Mouse (Mus musculus) yolk sac, embryonic 10.5 days (tissue): ENCODE results near the gene Tenm4.
A peak's percentile ranks its signal among the peaks of the same experiment; 100 is the strongest.

Experiments
- DNase-seq: peaks from one replicate; pipeline ENCODE4 v3.0.0-alpha.2; 2017; ENCODE audit warnings: low spot score

Gene Tenm4

DNA sequence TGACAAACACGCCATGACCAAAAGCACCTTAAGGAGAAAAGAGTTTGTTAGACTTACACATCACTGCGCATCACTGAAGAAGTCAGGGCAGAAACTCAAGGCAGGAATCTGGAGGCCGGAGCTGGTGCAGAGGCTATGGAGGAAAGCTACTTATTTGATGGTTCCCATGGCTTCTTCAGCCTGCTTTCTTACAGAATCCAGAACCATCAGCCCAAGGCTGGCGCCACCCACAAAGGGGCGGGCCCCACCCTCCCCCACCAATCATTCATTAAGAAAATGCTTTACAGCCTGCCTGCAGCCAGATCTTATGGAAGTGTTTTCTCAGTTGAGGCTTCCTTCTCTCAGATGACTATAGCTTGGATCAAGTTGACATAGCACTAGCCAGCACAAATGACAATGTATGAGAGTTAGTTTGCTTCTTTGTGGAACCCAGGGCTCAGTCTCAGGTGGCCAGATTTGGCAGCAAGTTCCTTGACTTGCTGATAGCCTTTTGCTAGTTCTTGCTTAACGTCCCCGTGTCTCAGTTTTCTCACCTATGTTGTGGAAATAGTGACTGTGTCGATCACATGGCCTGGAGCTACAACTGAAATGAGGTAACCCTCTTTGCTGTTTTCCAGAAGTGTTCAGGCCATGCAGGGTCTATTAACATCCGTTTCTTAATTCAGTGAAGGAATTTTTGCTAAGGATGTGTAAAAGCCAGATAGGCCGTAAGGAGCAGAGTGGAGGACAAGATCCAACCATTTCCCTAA is 32.9 kb downstream of the Tenm4 start:
- DNase-seq = no peak

DNA sequence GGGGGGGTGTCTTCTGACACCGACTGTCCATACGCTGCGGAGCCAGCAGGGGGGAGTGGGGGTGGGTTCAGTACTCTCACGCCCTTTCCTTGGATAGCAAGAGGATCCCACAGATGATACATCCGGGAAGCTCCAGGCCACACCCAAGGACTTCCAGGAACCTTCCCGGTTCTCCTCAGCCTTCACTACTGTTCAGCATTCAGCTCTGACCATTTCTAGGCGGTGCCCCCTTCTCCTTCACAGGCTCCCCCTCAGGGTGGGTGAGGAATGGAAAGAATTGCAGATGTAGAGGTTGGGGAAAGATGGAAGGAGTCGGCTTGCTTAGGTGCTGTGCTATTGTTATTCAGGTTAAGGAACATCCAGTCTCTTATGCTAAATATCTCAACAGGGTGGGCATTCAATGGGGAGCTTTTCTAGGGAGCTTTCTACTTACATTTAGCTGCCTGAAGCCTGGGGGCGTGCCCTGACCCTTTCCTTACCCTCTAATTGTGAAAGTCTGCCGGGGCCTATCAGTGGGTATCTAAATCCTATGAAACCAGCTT is 33.8 kb downstream of the Tenm4 start:
- DNase-seq = no peak

DNA sequence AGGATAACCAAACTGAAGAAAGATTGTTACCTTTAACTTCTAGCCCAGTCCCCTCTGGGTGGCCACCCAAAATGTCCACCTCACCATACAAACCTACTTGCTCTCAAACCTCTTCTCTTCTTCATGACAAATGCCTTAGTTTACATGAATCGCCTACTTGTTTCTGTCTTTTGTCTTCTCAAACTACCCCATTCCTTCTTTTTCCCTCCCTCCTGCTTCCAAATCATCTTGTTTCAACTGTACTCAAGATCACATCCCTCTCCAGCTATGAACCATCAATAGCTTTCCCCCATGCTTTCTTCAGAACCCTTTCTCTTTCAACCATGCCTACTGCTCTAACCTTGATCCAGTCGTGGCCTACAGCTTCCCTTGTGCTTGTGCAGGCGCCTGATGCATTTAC is 36.0 kb downstream of the Tenm4 start:
- DNase-seq = no peak

DNA sequence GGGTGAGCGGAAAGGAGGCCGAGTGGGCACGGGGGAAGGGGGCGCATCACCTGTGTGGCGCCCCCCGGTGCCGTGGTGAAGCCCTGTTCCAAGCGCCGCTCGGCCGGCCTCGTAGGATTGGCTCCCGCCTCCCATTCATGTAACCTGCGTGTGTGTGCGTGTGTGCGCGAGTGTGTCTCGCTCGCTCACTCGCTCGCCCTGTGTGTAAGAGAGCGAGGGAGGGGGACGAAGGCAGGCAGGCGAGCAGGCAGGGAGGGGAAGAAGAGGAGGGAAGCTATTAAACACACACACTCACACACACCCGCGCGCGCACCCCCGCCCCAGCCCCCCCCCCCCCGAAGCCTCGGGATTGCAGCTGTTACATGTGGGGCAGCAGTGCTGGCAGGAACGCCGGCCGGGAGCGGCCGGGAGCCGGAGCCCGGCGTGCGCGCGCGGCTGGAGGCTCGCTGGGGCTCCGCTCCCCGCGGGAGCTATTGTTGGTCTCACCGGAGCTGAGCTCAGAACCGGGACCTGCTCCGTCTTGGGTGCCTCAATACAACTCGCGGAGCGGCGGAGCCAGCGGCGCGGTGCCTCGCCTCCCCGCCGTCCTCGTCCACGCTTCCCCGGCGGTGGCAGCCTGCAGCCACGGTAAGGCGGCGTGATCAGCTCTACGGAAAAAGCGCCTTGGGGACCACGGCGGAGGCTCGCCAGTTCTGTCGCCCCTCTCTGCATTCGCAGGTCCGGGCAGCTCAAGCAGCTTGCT is 38.9 kb downstream of the Tenm4 start:
- peak; percentile 57 for DNase-seq

DNA sequence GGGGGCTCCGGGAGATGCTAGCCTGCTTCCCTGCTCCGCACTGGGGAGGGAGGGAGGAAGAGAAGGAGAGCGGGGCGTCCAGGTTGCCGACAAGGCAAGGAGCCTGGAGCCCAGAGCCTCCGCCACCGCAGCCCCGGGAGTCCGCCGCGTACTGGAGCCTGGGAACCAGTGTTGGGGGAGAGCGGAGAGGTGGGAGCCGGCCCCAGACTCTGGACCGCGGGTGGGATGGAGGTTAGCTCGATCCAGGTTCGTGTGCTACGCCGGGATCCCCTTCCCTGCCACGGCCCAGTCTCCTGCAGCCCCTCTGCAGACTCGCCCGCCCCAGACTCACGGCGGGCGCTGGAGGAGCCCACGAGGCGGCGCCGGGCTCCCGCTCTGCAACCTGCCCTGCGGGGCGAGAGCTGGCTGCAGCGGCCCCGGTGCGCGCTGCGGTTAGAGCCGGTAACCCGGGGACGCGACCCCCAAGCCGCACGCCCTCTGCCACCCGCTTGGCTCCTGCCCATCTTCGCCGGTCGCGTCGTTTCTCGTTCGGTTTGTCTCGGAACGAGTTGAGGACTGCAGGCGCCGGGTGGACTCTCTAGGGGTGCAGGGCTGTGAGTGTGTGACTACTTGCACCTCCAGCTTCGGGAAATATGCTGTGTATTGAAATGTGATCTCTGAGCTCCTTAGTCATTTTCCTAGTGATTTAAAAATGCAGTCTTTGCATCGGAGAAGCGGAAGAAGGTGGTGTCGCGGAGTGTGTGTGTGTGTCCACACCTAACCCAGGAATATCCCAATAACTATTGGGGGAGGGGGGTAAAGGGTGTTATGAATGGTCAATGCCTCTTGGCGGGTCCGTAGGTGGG is 39.7 kb downstream of the Tenm4 start:
- peak; percentile 64 for DNase-seq

DNA sequence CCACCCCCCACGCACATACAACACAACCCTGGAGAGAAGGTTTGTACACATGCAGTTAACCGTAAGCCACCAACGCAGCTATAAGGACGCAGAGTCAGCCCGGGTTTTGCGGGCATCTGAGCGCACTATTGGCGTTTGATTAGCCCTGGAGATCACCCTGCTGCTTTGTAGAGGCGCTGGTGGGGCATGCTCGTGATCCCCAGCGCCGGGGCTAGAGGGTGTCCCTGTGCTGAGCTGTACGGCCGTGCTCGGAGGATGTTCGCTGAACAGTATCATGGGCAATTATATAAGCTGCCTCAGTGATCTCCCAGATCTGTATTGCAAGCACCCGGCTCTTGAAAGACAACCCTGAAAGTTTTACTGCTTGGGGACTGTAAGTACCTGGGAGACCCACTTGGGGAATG is 40.6 kb downstream of the Tenm4 start:
- peak; percentile 12 for DNase-seq

DNA sequence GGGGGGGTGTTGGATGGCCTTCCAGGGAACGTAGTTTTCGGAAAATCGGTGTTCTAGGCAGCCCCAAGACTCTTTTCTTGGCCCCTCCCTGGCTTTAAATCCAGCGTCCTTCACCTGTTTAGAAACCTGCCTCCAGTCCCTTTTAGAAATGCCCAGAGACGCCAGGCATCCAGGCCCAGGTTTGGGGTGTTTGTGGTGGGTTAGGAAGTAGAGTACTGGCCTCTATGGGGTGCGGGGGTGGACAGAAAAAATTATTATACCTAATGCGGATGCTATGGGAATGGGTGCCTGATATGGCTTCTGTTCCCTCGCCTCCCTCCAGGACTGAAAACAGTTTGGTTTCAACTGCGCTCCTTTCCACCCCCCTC is 41.2 kb downstream of the Tenm4 start:
- no peak for DNase-seq

DNA sequence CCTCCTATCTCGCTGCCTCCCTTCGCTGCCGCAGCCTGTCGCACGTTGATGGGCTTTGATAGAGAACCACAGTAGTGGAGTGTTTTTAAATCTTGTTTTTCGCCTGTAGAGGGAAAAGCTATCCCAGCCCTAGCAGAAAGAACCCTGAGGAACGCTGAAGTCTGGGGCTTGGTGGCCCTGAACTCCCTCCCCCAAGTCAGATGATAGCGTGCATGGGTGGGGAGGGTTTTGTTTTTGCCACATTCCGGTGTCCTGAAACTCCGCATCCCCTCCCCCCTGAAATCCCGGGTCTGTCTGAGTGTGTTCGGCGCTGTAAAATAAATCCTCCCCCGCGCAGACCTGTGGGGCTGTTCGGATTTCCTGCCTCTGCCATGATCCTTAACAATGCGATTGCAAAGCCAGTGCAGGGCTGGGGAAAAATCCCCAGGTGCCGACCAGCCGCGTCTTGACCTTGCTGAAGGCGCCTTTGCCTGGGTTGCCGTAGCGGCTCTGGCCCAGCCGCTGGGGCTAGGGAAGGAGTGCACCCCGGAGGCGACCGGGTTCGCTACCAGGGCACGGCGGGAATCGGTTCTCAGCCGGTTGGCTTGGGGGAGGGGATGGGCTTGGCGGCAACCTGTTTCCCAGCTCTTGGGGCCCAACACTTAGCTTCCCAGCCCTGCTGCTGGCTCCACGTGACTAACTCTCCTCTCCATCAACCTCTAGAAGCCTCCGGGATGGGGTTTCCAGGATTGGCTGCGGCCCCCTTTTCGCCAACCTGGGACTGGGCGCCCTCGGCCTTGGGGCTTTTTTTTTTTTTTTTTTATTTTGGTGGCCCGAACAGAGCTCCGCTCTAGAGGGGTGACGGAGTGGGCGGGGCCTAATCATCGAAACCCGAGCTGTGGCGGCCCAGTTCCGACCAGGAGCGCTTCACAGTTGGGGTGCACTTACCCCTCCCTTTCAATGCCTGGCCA is 41.8 kb downstream of the Tenm4 start:
- peak; percentile 61 for DNase-seq

DNA sequence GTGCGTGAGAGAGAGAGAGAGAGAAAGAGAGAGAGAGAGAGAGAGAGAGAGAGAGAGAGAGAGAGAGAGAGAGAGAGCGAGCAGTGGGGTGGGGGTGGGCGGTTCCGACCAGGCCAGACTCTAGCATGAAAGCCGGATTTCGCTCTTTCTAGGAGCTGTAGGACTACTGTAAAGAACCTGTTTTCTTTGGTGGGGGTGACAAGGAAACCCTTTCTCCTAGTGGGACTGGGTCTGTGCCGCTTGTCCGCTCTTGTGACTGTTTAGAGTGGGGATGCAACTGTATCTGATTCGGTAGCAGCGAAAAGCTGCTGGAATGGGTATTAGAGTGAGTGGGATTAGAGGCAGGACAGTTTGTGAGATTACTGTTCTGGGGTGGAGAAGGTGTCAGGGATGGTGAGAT is 42.7 kb downstream of the Tenm4 start:
- DNase-seq = no peak

DNA sequence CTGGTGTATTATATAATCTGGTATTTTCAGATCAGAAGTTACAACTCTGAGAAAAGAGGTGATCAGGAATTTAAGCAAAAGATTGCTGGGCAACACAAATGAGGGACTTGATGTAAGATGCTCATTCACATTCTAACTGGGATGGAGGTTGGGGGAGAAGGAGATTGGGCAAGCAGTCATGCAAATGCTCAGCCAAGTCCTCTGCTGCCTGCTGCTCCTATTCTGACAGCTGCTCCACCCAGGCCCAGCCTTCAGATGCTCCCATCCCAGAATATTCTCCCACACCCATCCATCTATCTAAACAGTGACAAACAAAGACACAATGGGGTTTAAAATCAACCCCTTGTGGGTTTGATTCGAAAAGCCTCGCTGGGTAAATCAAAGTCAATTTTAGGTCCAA is 43.8 kb downstream of the Tenm4 start:
- no peak for DNase-seq

DNA sequence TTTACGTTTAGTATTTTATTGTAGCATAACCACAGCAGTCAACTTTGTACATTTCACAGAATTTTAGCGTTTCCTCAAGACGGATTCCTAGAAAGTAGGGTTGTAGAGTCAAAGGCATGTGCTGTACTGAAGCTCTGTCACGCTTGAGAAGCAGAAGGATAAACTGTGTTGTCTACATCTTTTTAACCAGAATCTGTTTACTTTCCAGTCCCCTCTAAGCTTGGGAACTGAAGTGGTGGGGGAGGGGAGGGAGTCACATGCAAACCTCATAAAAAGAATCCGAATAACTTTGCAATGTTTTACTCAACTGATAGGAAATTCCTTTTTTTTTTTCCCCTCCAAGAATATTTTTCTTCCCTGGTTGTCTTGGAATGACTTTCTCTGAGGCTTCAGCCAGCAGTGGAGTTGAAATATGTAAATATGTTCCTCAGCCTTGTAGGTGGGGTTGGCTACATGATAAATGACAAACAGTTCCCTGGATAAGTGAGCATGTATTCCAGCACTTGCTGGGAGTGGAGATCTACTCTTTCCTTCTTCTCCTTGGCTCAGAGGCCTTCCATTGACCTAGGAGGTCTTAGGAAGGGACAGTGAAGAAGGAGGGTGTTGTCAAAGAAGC is 45.0 kb downstream of the Tenm4 start:
- DNase-seq = no peak

DNA sequence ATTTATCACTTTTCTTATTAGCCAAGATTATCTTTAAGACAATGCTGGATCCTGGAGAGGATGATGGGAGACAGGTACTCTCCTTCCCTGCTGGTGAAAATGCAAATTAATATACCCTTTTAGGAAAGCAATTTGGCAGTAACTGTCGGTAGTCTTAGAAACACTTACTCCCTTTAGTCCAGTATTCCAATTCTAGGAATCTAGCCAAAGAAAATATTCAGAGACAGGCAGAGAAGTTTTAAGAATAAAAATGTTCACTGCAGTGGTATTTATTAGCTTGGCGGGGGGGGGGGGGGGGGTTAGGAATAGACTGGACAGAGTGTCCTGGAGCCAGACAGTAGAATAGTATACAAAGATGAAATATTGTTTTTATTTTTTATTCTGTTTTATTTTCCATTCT is 48.3 kb downstream of the Tenm4 start:
- no peak for DNase-seq

DNA sequence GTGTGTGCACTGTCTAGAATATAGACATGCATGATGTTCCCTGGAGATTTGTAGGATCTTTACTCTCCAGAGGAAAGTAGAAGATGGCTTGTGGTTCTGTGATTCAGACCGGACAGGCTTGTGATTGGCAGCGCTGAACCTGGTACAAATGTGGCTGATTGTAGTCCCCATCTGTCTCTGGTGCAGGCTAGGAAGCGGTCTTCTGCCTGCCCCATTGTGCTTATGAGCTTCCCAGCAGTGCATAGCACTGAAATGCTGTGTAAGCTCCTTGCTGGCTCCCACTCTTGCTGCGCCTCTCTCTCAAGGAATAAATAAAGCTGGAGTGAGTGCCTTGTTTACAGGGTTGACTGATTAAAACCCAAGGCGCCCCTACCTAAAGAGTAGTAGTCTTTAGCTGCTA is 49.6 kb downstream of the Tenm4 start:
- DNase-seq = no peak

DNA sequence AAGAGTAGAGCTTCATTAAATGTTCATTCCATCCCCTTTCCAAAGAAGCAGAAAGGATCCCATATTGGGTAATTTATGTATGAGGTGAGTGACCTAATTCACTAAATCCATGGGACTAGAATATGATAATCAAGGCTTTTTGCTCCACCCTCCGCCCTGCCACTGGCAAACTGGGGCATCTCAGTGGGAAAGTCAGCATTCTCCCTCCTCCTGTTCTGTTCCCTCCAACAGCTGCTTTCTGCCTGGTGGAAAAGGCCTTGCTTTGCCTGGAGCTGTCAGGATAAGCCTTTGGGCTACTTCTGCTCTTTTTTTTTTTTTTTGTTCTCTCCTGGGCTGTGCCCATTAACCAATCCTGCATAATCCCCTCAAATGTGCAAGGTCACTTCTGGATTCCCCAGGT is 51.5 kb downstream of the Tenm4 start:
- DNase-seq = no peak

DNA sequence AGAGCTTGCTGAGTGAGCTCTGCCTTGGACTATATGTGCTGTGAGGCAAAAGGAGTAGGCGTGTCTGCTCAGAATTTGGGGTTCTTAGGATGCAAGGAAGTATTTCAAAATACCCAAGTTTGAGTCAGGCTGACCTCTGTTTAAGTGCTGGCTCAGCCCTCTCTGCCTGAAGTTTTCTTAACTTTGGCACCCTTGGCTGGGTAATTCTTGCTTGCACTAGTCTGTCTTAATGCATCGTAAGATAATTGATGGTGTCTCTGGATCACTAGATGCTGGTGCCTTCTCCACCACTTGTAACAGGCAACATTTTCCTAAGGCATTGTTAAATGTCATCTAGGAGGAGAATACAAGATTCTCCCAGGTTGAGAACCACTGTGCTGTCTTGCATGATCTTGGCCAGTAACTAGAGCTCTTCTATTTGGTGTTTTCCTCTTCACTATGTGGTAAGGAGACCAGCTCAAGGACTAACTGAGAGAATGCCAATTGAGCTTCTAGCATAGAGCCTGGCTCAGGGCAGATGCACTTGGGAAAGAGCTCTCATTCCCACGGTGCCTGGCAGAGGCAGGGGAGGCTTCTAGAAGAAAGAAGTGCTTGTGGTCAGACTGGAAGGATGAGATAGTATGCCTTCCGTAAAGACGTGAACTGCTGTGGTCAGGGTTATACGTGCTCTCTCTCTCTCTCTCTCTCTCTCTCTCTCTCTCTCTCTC is 57.7 kb downstream of the Tenm4 start:
- no peak for DNase-seq

DNA sequence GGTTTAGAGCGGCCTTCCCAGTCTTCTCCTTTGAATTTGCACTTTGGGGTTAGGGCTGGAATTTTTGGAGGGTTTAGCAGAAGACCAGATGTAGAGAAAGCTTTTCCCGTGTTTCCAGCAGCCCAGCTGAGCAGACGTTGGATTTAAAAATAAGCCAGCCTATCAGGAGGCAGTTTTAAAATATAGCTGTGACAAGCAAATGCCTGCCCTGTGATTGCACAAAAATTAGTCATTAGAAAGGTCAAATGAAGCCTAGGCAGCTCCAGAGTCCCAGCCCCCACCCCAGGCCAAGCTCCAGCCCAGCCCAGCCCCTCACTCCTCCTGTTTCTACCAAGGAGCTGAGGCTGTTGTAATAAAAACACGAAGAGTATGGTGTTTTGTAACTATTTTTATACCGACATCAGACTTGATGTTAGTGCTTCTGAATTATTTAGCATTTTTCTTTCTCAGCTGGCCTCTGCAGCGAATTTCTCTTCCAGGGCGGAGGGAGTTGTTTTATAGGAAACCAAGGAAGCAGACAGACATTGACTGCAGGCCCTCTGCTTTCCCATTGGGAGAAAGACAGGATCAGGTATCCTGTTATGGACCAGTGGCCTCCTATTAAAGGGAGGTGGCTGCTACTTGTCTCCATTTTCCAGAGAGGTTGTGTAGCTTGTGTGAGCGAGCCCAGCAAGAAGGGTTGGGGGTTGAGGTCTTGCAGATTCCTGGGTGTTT is 59.1 kb downstream of the Tenm4 start:
- DNase-seq = no peak

DNA sequence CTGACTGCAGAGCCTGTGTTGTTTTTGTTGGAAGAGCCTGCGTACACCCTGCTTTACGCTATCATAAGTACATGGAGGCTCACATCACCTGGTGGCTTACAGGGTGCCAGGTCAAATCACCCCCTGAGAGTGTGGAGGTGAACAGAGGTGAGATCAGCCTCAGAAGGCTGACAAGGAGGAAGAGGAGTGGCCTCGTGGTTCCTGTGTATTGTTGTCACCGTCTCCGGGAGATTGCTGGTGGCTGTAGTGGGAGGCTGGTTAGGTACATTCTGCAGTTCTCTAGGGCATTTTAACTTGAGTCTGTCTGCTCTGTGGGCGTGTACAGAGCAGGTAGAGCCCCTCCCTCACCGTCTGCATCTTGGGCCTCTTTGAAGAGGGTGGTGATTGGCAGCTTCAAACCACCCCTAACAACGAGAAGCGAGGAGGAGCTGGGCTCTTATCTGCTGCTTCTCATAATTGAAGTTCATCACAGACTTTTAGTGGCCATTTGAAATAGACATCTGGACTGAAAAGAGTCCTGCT is 59.7 kb downstream of the Tenm4 start:
- DNase-seq = no peak

DNA sequence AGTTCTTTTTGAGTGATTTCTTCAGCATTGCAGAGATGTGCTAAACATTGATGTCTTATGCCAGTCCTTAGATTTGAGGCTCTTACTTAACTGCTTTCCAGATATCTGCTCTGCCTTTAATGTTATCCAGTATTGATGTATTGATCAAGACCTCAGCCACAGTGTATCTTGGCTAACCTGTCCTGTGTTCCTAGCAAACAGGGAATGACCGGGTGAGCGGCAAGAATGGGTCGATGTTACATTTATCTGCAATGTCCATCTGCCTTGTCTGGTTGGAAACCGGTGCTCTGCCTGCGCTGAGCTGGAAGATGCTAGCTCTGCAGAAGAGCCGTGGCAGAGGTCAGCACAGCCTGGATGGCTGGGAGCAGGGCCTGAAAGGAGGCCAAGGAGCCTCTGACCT is 64.8 kb downstream of the Tenm4 start:
- no peak for DNase-seq

DNA sequence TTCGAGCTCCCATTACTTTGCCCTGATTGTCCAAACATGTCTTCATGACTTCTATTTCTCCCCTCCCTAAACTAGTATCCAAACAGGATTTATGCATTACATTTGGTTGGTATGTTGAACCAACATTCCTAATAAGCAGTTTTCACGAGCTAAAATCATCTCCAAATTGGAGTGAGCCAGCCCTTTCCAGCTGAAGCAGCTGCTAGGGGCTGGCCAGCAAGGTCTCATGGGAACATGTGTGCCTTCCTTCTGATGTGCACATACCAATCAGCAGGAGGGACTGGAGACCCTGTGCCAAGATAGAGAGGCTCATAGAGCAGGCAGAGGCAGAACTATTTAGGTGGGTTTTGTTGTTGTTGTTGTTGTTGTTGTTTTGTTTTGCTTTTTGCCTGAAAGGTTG is 69.6 kb downstream of the Tenm4 start:
- no peak for DNase-seq
